Mouse (Mus musculus): ENCODE results near the gene Prdm11. TPM values are rescaled to one million over a fixed set of nuclear protein-coding genes. Genes with fewer than 3 reads are reported as not detected.

Gene Prdm11
- polyA plus RNA-seq, 1 experiment: 4.6 TPM

- DNase-seq (ENCODE audit: low read depth): no peak
These were observed 112.6 kb downstream of the Prdm11 start for GRCm38 (mm10) chr2:92933379-92933778.

GRCm38 (mm10) chr2:92931061-92931460 is 114.9 kb downstream of the Prdm11 start:
- no peak for DNase-seq (ENCODE audit: low read depth)

GRCm38 (mm10) chr2:92929696-92930095 is 116.3 kb downstream of the Prdm11 start:
- DNase-seq (ENCODE audit: low read depth): no peak

- no peak for DNase-seq (ENCODE audit: low read depth)
These were observed 121.2 kb downstream of the Prdm11 start for GRCm38 (mm10) chr2:92924677-92925259.

GRCm38 (mm10) chr2:92920709-92921108 is 125.3 kb downstream of the Prdm11 start:
- DNase-seq (ENCODE audit: low read depth): no peak

- DNase-seq (ENCODE audit: low read depth): no peak
These were observed 128.4 kb downstream of the Prdm11 start for GRCm38 (mm10) chr2:92917405-92918142.

- no peak for DNase-seq (ENCODE audit: low read depth)
These were observed 130.0 kb downstream of the Prdm11 start for GRCm38 (mm10) chr2:92915659-92916631.

Other genes starting within 250 kb of the Prdm11 start
- gene Syt13, start 131.1 kb downstream of the Prdm11 start, polyA plus RNA-seq (2012; rRNA removed): 0.62 and 1.1 TPM in 2 replicates
- gene Trp53i11, start 141.4 kb upstream of the Prdm11 start, polyA plus RNA-seq (2012; rRNA removed): 51.6 and 59.3 TPM in 2 replicates